Mouse (Mus musculus): Measurements from ENCODE around the gene Ifnar1.
"Not testable (repeated sequence)": the region's sequence is repeated elsewhere in the genome, so short reads cannot be mapped to it uniquely, and the experiment has no call there.

Gene Ifnar1

DNA sequence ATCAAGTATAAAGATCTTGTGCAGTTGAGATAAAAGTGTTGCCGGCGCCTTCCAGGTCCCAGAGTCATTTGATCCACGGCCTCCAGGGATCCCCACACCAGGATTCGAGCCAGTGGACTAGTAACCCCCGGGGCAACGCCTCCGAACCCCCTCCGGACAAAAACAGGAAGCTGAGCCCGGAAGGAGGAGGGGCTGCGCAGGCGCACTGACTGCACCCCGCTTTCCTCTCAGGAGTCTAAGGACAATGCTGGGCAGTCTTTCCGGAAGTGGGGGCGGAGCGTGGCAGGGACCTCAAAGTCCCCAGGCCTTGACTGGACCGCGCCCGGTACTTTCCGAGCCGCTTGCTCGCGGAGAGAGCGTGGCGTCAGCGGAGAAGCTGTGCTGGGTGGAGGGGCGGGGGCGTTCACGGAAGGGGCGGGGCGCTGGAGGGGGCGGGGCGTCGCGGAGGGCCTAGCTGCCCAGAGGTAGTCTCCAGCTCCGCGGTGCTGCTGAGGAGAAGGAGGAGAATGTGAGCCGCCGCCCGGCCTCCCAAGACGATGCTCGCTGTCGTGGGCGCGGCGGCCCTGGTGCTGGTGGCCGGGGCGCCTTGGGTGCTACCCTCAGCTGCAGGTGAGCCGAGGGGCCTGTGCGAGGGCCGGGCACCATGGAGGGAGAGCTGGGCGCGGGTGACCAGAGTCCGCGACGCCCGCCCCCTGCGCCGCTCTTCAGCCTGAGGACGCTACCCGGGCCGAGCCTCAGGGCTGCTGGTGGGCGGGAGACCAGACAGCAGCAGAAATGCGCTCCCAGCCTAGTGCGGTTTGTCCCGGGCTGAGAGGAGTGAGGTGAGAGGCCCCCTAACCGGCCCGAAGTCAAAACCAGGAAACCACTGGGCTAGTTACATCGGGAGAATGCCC is at the start of gene Ifnar1:
Gene Ifnar1 (plus strand): TSS at position 431 of the 893 bp plus-strand sequence.
- in situ Hi-C loops (cut with MboI): no loop called here

DNA sequence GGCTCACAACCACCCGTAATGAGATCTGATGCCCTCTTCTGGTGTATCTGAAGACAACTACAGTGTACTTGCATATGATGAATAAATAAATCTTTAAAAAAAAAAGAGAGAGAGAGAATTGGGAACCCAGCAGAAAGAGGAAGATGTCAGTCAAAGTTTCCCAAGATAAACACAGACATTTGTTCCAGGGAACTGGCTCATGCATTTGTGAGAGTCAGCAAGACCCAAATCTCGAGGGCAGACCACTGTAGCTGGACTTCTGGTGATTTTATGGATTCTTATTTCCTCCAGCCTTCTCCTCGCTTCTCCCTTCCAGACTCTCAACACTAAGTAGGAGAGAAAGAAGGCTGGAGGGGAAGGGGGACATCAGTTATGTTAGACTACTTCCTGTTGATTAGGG is 47.0 kb upstream of the Ifnar1 start:
- in situ Hi-C loops (cut with MboI): no loop called here

DNA sequence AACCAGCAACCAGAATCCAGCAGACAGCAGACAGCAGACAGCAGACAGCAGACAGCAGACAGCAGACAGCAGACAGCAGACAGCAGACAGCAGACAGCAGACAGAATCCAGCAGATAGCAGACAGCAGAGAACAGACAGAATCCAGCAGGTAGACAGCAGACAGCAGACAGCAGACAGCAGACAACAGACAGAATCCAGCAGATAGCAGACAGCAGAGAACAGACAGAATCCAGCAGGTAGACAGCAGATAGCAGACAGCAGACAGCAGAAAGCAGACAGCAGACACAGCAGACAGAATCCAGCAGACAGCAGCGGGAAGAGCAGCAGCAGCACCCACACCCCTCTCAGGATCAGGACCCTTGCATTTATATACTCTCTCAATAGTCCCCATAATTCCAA is 46.4 kb upstream of the Ifnar1 start:
- in situ Hi-C loops (cut with MboI): not testable (repeated sequence)

DNA sequence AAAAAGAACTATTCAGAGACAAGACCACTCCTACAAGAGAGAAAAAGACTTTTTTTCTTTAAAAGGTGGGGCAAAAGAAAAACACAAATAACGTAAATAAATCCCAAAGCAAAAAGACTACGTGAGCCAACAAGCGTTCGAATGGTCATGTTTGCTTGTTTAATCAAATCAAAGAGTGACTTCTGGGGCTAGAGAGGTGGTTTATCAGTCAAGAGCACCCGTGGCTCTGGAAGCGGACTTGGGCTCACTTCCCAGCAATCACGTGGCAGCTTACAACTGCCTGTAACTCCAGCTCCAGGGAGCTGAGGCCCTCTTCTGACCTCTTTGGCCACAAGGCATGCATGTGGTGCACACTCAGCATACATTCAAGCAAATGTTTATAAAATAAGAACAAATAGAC is 43.7 kb upstream of the Ifnar1 start:
- in situ Hi-C loops (cut with MboI): no loop called here

DNA sequence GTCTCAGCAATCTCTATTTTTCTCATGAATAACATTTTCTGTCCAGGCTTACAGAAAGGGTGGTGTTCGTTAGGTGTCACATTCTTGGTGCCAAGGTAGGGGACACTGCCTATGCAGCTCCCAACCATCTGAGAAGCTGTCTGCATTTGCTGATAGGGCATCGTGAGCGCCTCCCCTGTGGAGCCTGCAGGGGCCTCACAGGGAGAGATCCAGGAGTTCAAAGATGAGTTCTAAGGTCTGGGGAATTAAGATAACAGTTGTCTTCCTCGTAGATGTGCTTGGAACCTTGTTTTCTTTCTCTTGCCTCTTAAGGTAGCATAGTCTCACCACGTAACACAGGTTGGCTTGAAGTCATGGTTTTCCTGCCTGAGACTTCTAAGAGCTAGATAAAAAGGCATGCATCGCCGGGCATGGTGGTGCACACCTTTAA is 43.2 kb upstream of the Ifnar1 start:
- in situ Hi-C loops (cut with MboI): no loop called here

DNA sequence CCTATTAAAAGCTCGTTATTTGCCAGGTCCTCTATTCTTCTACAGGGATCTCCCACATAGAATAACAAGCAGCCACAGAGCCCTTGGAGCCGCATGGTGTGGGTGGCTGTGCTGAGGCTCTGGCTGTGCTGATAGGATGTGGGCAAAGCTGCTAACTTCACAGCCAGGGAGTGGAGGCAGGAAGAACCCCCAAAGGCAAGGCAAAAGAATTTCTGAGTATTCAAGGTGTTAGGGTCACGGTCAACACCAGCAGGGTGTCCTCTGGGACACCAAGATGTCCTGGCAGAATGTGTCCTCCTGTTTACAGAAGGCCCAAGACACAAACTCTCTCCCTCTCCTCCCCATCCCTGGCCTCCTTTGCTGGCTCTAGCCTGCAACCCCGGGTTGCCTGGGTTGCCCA is 42.6 kb upstream of the Ifnar1 start:
- in situ Hi-C loops (cut with MboI): no loop called here

DNA sequence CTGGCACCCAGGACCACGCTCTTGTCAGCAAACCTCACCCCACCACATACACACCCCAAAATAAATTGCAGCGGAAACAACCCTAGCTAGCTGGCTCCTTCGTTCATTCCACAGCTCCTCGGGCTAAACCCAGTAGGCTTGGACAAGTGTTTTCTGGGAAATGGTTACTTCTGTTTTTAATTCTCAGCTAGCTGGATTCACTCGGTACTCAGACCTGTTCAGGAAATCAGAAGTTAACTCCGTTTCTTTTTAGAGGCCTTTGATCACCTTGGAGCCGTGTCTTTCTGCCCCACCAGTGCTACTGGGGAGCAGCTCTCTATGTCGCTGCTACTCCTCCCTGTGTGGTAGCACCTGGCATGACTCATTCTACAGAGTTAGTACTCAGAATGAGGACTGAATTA is 41.8 kb upstream of the Ifnar1 start:
- in situ Hi-C loops (cut with MboI): no loop called here

DNA sequence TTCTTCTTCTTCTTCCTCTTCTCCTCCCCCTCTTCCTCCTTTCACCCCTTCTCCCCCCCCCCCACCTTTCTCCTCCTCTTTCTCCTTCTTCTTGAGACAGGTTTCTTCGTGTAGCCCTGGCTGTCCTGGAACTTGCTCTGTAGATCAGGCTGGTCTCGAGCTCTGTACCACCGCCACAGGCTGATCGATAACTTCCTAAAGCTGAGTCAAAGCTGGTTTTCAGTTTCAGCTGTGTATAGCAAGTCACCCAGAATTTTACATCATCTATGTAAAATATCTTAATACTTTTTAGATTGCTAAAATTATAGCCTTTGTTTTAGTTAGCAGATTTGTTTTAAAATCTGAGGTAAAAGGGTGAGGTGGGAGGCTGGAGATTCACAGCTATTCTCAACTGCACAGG is 40.2 kb upstream of the Ifnar1 start:
- in situ Hi-C loops (cut with MboI): no loop called here

DNA sequence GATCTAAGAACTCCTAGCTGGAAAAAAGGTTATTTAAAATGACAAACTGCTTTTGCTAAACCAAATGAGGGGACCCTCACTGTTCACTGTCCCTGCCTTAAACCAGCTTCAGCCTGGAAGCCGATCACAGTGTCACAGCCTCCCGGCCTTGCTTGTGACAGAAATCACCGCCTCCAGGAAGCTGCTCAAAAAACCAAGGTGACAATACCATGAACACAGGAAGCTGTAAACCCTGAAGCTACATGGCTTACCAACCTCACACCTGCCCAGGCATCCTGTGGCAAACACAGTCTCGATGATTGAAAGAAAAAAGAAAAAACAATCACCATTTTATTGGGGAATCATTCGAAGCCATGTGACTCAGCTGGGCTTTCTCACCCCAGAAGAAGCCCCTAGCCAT is 39.5 kb upstream of the Ifnar1 start:
- in situ Hi-C loops (cut with MboI): no loop called here

DNA sequence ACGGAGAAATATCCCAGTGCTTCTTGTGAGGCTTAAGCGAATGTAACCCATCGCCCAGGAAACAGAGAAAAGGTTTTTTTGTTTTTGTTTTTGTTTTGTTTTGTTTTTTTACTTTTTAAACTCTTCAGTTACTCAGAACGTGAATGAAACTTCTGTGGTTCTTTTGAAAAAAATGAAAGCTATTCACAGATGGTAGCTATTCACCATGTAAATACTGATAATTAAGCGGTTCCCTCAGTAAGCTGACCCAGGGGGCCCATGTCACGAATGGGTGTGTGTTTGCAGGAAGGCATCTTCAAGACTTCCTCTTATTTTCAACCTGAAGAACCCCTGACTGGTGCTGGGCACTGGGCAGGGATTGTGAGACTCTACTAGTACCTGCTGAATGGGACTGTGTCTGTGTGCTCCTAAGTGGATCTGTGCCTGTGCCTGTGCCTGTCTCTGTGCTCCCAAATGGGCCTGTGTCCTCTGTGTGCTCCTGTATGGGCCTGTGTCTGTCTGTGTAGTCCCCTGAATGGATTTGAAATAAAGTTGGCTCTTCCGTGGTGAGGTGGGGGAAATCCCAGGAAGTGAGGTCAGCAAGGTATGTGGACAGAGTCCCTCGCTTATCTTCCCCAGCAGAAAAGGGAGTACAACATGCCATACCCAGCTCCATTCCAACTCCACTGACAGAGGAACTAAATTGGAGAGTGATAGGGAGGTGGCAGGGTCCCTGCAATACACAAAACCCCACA is 38.1 kb upstream of the Ifnar1 start:
- in situ Hi-C loops (cut with MboI): no loop called here

DNA sequence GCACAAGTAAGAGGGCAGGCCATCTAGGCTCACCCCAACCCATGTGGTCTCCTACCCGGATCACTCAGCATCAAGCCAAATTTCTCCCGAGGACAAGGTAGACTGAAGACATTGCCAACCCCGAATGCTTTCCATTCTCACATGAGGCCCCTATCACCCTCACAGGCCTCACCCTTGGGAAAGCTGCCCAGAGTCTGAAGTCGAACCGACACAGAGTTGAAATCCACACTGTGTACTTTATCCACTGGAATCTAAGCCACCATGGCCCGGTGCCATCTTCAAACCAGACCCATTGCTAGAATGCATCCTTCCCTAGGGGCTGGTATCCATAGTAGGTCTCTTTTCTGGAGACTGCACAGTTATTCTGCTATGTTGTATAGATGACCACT is 37.5 kb upstream of the Ifnar1 start:
- in situ Hi-C loops (cut with MboI): no loop called here

DNA sequence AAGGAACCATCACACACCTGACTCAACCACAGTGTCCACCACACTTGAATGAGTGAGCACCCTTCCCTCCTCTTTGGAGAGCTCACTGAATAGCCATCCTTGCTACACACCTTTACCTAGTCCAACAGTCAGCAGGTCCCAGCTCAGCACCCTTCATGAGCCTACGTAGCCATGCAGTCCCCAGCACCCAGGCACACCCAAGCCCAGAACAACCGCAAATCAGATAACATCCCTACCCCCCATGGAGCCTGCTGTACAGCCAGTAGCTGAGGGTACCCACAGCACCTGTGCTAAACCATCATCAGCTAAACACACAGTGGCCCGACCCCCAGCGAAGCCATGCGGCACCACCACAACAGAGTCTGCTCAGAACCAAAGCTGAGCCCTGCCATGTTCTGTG is 37.0 kb upstream of the Ifnar1 start:
- in situ Hi-C loops (cut with MboI): no loop called here

DNA sequence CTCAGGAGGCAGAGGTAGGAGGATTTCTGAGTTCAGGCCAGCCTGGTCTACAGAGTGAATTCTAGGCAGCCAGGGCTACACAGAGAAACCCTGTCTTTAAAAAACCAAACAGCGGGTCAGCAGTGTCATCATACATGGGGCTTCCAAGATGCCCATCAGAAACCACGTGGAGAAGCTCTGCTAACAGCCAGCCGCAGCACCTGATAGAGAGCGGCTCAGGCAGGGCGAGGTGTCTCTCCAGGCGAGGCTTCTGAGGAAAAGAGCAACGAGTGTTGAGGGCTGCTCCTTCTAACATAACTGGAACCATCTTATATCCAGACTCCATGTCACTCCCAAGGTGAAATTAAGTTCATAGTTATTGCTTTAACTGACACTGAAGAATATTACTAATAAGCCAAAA is 36.1 kb upstream of the Ifnar1 start:
- in situ Hi-C loops (cut with MboI): no loop called here

DNA sequence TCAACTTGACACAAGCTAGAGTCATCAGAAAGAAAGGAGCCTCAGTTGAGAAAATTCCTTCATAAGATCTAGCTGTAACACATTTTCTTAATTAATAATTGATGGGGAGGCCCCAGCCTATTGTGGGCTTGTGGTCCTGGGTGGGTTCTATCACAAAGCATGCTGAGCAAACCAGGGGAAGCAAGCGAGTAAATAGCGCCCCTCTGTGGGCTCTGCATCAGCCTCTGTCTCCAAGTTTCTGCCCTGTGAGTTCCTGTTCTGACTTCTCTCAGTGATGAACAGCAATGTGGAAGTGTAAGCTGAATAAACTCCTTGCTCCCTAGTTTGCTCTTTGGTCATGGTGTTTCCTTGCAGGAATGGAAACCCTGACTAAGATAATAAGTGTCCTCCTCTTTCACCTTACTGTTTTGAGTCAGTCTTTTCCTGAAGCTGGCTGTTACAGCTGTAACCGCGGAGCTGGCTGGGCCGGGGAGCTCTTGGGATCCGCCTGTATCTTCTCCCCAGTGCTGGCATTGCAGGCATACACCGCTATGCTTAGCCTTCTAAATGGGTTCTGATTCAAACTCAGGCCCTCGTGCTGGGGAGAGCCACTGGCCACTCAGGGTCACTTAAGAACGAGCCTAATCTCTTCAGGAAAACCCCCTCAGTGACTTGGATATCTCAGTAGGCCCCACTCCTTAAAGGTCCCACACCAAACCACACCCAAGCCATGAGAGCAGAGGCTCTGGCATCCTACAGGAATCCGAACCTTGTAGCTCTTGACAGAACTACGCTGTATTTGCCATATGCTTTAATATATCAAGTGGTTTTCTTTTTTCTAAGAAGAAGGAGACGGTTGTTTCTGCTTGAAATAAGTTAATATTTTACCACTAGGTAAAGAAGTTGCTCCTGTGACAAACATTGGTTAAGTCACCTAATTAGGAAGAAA is 34.6 kb upstream of the Ifnar1 start:
- in situ Hi-C loops (cut with MboI): no loop called here

DNA sequence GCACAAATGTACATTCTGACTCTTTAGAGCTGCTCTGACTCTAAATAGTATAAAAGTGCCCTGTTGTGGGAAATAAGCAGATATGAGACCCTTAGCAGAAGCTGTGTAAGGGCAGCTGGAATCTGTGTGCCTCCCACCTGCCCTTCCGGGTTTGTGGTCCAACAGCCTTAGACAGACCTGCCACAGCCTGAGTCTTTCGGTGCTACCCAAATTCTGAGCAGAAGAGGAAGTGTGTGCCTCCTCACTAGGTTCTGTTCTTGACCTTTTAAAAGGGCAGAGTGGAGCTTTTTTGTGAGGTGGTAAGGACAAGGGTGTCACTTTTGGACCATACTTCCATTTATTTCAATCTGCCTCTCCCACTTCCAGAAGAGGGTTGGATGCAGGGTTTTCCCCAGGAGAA is 33.1 kb upstream of the Ifnar1 start:
- in situ Hi-C loops (cut with MboI): no loop called here

DNA sequence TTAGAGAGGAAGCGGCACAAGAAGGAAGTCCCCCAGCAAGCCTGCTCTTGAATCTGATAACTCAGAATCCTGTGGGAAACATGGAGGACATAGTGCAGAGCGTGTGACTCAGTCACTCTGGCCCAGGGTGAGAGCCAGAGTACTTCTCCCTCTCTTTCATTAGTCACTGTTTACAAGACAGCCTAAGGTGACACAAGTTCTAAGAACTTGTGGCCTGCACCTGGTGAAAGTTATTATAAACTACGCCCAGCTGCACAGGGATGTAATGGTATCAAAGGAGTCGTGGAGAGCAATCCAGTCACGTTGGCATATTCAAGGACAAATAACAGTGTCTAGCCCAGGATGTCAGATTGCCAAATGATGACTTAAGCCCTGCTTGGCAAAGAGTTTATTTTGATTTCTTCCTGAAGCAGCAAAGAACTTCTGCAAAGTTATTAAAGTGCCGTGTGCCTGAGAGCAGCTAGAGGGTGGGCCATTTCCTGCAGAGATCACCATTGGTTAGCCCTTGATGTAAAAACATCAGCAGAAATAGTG is 32.6 kb upstream of the Ifnar1 start:
- in situ Hi-C loops (cut with MboI): no loop called here

DNA sequence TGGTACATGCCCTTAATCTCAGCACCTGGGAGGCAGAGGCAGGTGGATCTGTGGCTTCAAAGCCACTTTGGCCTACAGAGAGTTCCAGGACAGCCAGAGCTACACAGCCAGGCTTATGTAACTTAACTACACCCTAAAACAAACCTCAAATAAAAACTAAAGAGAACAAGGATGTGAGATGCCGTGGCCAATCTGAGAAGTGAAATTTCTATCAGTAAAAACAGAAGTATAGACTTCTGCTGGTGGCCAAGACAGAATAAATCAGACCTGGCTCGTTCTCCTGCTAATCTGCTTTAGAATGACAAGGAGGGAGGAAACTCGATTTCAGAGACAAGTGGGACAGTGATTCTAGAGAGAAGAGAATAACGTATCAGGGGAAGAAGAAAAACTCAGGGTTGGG is 29.2 kb upstream of the Ifnar1 start:
- in situ Hi-C loops (cut with MboI): no loop called here

DNA sequence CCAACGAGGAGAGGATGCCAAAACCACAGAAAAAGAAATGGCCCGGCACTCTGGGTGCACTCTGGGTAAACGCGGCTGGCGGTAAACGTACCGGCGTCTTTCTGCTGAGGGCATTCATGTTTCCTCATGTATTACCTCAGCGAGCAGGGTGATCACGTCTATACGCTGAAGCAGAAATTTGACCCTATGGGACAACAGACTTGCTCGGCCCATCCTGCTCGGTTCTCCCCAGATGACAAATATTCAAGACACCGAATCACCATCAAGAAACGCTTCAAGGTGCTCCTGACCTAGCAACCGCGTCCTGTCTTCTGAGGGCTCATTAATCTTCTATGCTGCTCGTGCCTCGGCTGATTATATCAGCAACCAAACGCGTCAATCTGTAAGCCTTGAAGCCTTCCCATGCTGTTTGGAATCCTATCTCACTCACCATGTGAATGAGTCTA is 26.7 kb upstream of the Ifnar1 start:
- in situ Hi-C loops (cut with MboI): no loop called here

DNA sequence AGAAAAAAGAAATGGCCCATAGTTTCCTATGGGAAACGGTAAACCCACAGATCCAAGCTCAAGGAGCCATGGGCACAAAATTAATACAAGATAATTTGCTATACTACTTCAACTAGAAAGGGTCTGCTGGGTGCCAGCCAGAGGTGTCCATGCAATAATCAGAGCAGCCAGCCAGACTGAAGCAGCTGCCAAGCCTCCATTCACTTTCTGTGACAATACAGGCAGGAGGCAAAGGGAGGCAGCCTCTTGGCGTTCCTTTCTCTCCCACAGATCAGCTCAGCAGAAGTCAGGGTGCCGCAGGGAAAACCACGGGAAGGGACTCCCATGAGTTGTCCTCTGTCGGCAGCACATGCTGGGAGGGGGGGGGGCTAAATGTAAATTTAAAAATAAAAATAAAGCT is 26.1 kb upstream of the Ifnar1 start:
- in situ Hi-C loops (cut with MboI): no loop called here

DNA sequence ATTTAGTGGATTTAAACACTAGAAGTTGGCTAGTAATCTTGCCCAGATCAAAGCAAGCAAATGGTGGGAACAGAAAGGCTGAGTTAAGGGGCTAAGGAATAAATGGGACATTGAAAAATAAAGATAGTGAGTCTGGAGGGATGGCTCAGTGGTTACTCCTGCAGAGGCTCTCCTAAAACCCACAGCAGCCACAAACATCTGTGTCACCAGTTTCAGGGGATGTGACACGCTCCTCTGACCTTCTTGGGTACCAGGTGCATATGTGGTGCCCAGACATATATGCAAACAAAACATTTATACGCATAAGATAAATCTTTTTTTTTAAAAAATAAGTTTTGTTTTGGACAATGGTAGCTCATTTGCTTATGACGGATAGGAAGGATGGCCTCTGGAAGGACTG is 25.6 kb upstream of the Ifnar1 start:
- in situ Hi-C loops (cut with MboI): no loop called here

DNA sequence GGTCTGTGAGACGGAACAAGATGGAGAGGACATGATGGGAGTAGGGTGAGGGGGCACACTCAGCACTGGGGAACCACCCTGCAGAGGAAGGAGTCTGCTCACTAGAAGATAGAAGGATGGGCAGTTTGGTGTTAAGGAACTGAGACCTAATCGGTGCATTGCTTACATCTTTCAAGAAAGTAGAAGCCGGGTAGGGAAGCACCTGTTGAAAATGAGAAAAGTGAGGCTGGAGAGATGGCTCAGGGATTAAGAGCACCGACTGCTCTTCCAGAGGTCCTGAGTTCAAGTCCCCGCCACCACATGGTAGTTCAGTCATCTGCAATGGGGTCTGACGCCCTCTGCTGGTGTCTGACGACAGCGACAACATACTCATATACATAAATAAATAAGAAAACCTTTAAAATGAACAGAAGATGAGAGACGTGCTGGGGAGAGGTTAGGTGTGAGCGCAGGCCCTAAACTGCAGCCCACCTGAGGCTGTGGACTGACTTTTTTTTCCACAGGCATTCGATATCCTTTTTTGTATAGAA is 25.1 kb upstream of the Ifnar1 start:
- in situ Hi-C loops (cut with MboI): no loop called here
